Mouse (Mus musculus): ENCODE data around the gene Gin1. TPM values are rescaled to one million over a fixed set of nuclear protein-coding genes. Genes with fewer than 3 reads are reported as not detected.
"Not testable (repeated sequence)": the region's sequence is repeated elsewhere in the genome, so short reads cannot be mapped to it uniquely, and the experiment has no call there.

The Gin1 gene
- polyA plus RNA-seq, 1 experiment from 2014 or later, result 17.7 TPM

DNA sequence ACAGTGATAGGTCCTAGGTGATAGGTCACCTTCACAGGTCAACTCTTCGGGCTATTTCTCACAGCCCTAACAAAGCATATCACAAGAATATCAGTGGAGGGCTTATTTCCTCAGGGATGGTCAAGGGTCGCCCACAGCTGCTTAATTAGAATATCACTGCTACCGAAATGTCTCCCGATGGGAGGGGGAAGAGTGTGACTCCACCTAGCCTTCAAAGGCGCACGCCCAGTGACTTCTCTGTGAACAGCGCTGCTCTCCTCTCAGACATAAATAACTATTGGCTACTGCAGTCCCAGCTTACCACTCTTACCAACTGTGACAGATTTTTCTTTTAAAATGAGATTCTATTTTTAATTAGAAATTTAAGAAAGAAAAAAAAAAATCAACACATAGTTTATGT lies 9.4 kb upstream of the Gin1 start:
- Histone ChIP-seq H3K27me3 (ENCODE audit: insufficient read depth, low read length) (no peaks in the 10 kb centered on the region), H3K36me3 (ENCODE audit: insufficient read depth, low read length) (peaks cover 8% of the 10 kb centered on the region), H3K9me3 (ENCODE audit: low read length) (no peaks in the 10 kb centered on the region), H3K9ac (replicated peaks; ENCODE audit: low read length) (no peak overlapping the region), H3K4me1 (ENCODE audit: insufficient read depth, low read length) (no peaks in the 10 kb centered on the region), H3K4me3 (ENCODE audit: low read length) (no peak overlapping the region), H3K27ac (ENCODE audit: low read length) (no peak overlapping the region), H3K4me2 (replicated peaks; ENCODE audit: low read depth, low read length) (no peak overlapping the region)
- WGBS, result 80% methylated on average over 7 of the region's 7 CpGs
- no peak for ATAC-seq (ENCODE audit: low FRiP score, low TSS enrichment)

- 0 out of 2 replicates have a peak, but pooled peaks cover 5% of the 10 kb centered on the region for H3K36me3 ChIP-seq (ENCODE audit: insufficient read depth, low read length)
- no peak overlapping the region for H3K4me2 ChIP-seq (replicated peaks; ENCODE audit: low read depth, low read length)
- no peak overlapping the region for H3K9ac ChIP-seq (replicated peaks; ENCODE audit: low read length)
- 92% methylated on average over 6 of the region's 6 CpGs for WGBS
- no peak overlapping the region for H3K4me3 ChIP-seq (ENCODE audit: low read length)
- ATAC-seq (ENCODE audit: low FRiP score, low TSS enrichment), result no peak
- H3K4me1 ChIP-seq (ENCODE audit: insufficient read depth, low read length), result no peaks in the 10 kb centered on the region
- H3K9me3 ChIP-seq (ENCODE audit: low read length), result no peaks in the 10 kb centered on the region
- H3K27me3 ChIP-seq (ENCODE audit: insufficient read depth, low read length), result no peaks in the 10 kb centered on the region
- H3K27ac ChIP-seq (ENCODE audit: low read length), result no peak overlapping the region
These were observed 8.5 kb upstream of the Gin1 start for GRCm38 (mm10) chr1:97761477-97761876.

- H3K9me3 ChIP-seq (ENCODE audit: low read length); ATAC-seq (ENCODE audit: low FRiP score, low TSS enrichment): not testable (repeated sequence)
- H3K4me1 ChIP-seq (ENCODE audit: insufficient read depth, low read length), result peaks cover 12% of the 10 kb centered on the region
These were observed 4.3 kb upstream of the Gin1 start for GRCm38 (mm10) chr1:97765712-97766111.

DNA sequence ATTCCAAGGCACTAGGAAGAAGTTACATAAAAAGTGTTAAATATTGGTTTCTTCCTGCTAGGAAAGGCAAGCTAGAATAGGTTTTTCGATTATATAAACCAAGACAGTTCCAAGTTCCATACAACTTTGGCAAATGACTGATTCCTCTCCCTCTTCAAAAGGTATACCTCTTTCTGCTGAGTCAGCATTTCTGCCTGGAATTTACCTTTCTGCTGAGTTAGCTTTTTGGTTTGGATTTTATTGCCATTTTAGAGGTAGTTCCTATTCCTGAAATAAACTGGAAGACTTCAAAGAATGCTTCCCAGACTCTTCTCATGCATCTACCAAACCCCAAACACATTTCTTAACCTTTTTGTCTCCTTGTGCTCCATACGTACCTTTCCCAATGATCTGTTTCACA lies 1.9 kb upstream of the Gin1 start:
- Histone ChIP-seq H3K9me3 (ENCODE audit: low read length) (no peaks in the 10 kb centered on the region), H3K4me1 (ENCODE audit: insufficient read depth, low read length) (peaks cover 16% of the 10 kb centered on the region), H3K36me3 (ENCODE audit: insufficient read depth, low read length) (no peaks in the 10 kb centered on the region), H3K4me2 (replicated peaks; ENCODE audit: low read depth, low read length) (peak overlapping the region; percentile 81), H3K27ac (ENCODE audit: low read length) (no peak overlapping the region), H3K27me3 (ENCODE audit: insufficient read depth, low read length) (no peaks in the 10 kb centered on the region), H3K4me3 (ENCODE audit: low read length) (no peak overlapping the region; the same call in 1 of the 2 replicates), H3K9ac (replicated peaks; ENCODE audit: low read length) (no peak overlapping the region)
- ATAC-seq (ENCODE audit: low FRiP score, low TSS enrichment), result no peak
- WGBS, result 81% methylated on average over 2 of the region's 2 CpGs

More at GRCm38 (mm10) chr1:97765712-97766111, 4.3 kb upstream of the Gin1 start:
- WGBS, result 79% methylated on average over 4 of the region's 4 CpGs
- H3K27me3 ChIP-seq (ENCODE audit: insufficient read depth, low read length); H3K27ac ChIP-seq (ENCODE audit: low read length); H3K4me3 ChIP-seq (ENCODE audit: low read length); H3K36me3 ChIP-seq (ENCODE audit: insufficient read depth, low read length); H3K4me2 ChIP-seq (replicated peaks; ENCODE audit: low read depth, low read length); H3K9ac ChIP-seq (replicated peaks; ENCODE audit: low read length): not testable (repeated sequence)

DNA sequence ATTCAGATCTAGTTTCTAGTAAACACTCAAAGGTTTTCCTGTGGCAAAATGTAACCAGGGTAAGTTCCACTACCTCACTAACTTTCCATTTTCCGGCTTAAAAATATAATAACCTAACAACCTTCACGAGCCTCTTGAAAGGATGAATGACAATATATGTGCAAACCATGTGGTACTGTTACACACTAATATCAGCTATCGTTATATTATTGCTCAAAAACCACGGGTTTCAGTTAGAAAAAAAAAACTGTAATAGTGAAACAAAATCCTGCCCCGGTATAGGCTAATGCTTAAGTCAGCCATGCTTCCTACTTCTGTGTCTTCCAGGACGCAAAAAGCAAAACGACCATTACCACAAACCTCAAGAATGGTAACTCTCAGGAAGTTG lies 1.1 kb upstream of the Gin1 start:
- Histone ChIP-seq H3K4me3 (ENCODE audit: low read length) (peak overlapping the region; percentile 96), H3K4me2 (replicated peaks; ENCODE audit: low read depth, low read length) (peak overlapping the region; percentile 81), H3K9ac (replicated peaks; ENCODE audit: low read length) (peak overlapping the region; percentile 85), H3K4me1 (ENCODE audit: insufficient read depth, low read length) (peaks cover 16% of the 10 kb centered on the region), H3K27me3 (ENCODE audit: insufficient read depth, low read length) (no peaks in the 10 kb centered on the region), H3K36me3 (ENCODE audit: insufficient read depth, low read length) (no peaks in the 10 kb centered on the region), H3K27ac (ENCODE audit: low read length) (peak overlapping the region; percentile 73), H3K9me3 (ENCODE audit: low read length) (no peaks in the 10 kb centered on the region)
- ATAC-seq (ENCODE audit: low FRiP score, low TSS enrichment), result no peak
- WGBS, result 11% methylated on average over 7 of the region's 7 CpGs

- Histone ChIP-seq H3K4me2 (replicated peaks; ENCODE audit: low read depth, low read length) (peak overlapping the region; percentile 81), H3K36me3 (ENCODE audit: insufficient read depth, low read length) (no peaks in the 10 kb centered on the region), H3K4me3 (ENCODE audit: low read length) (peak overlapping the region; percentile 96), H3K27ac (ENCODE audit: low read length) (peak overlapping the region; percentile 73), H3K9me3 (ENCODE audit: low read length) (no peaks in the 10 kb centered on the region), H3K4me1 (ENCODE audit: insufficient read depth, low read length) (peaks cover 16% of the 10 kb centered on the region), H3K9ac (replicated peaks; ENCODE audit: low read length) (peak overlapping the region; percentile 85), H3K27me3 (ENCODE audit: insufficient read depth, low read length) (no peaks in the 10 kb centered on the region)
- ATAC-seq (ENCODE audit: low FRiP score, low TSS enrichment), result peak; percentile 67; the same call in 1 of the 2 replicates
- WGBS, result under 1% methylated on average over 40 of the region's 40 CpGs
These were observed 573 bp upstream of the Gin1 start for GRCm38 (mm10) chr1:97769294-97769903.

GRCm38 (mm10) chr1:97771118-97771517 lies 1.1 kb downstream of the Gin1 start:
- Histone ChIP-seq H3K9me3 (ENCODE audit: low read length) (no peaks in the 10 kb centered on the region), H3K27ac (ENCODE audit: low read length) (no peak overlapping the region), H3K4me2 (replicated peaks; ENCODE audit: low read depth, low read length) (peak overlapping the region; percentile 70), H3K4me3 (ENCODE audit: low read length) (no peak overlapping the region; the same call in 1 of the 2 replicates), H3K9ac (replicated peaks; ENCODE audit: low read length) (no peak overlapping the region; the same call in 1 of the 2 replicates), H3K4me1 (ENCODE audit: insufficient read depth, low read length) (peaks cover 16% of the 10 kb centered on the region), H3K36me3 (ENCODE audit: insufficient read depth, low read length) (no peaks in the 10 kb centered on the region), H3K27me3 (ENCODE audit: insufficient read depth, low read length) (no peaks in the 10 kb centered on the region)
- ATAC-seq (ENCODE audit: low FRiP score, low TSS enrichment), result no peak
- 70% methylated on average over 7 of the region's 7 CpGs for WGBS

DNA sequence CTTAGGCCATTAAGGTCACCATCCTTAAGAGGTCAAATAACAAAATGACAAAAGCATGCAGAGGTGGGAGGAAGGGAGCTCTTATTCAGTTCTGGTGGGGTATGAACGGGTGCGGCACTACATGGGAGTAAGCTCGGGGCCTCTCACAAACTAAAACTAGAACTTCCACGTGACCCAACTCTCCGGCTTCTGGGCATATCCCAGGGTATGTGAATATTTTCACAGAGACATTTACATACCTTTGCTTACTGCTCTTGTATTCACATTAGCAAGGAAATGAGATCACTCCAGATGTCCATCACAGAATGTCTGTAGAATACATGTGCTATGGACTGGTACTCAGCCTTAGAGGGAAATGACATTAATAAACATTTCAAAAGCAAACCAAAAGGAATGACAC lies 1.8 kb downstream of the Gin1 start:
- H3K4me2 ChIP-seq (replicated peaks; ENCODE audit: low read depth, low read length), result no peak overlapping the region
- H3K36me3 ChIP-seq (ENCODE audit: insufficient read depth, low read length), result no peaks in the 10 kb centered on the region
- no peak for ATAC-seq (ENCODE audit: low FRiP score, low TSS enrichment)
- no peak overlapping the region for H3K9ac ChIP-seq (replicated peaks; ENCODE audit: low read length)
- H3K4me1 ChIP-seq (ENCODE audit: insufficient read depth, low read length), result peaks cover 16% of the 10 kb centered on the region
- H3K27me3 ChIP-seq (ENCODE audit: insufficient read depth, low read length), result no peaks in the 10 kb centered on the region
- no peaks in the 10 kb centered on the region for H3K9me3 ChIP-seq (ENCODE audit: low read length)
- no peak overlapping the region for H3K4me3 ChIP-seq (ENCODE audit: low read length)
- H3K27ac ChIP-seq (ENCODE audit: low read length), result no peak overlapping the region
- WGBS, result 88% methylated on average over 5 of the region's 5 CpGs

DNA sequence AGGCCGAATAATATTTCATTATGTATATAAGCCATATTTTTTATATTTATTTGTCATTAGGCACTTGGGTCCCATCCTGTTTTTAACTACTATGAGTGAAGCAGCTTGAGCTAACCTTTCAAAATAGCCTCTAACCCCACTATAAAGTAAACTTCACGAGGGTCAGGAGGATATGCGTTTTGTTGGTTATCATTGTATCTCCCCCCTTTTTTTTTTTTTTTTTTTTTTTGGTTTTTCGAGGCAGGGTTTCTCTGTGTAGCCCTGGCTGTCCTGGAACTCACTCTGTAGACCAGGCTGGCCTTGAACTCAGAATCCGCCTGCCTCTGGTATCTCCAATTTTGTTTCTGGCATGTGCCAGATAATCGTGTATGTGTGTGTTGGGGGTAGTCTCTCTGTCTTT lies 3.4 kb downstream of the Gin1 start:
- H3K36me3 ChIP-seq (ENCODE audit: insufficient read depth, low read length), result 0 out of 2 replicates have a peak, but pooled peaks cover 2% of the 10 kb centered on the region
- ATAC-seq (ENCODE audit: low FRiP score, low TSS enrichment), result no peak
- H3K4me1 ChIP-seq (ENCODE audit: insufficient read depth, low read length), result peaks cover 9% of the 10 kb centered on the region
- no peaks in the 10 kb centered on the region for H3K9me3 ChIP-seq (ENCODE audit: low read length)
- no peak overlapping the region for H3K4me2 ChIP-seq (replicated peaks; ENCODE audit: low read depth, low read length)
- H3K4me3 ChIP-seq (ENCODE audit: low read length), result no peak overlapping the region
- 90% methylated on average over 6 of the region's 6 CpGs for WGBS
- no peak overlapping the region for H3K9ac ChIP-seq (replicated peaks; ENCODE audit: low read length)
- H3K27me3 ChIP-seq (ENCODE audit: insufficient read depth, low read length), result no peaks in the 10 kb centered on the region
- H3K27ac ChIP-seq (ENCODE audit: low read length), result no peak overlapping the region

- peaks cover 3% of the 10 kb centered on the region for H3K4me1 ChIP-seq (ENCODE audit: insufficient read depth, low read length)
- WGBS, result 97% methylated on average over 2 of the region's 2 CpGs
- H3K27ac ChIP-seq (ENCODE audit: low read length), result no peak overlapping the region
These were observed 4.0 kb downstream of the Gin1 start for GRCm38 (mm10) chr1:97773973-97774372.

More at GRCm38 (mm10) chr1:97773973-97774372, 4.0 kb downstream of the Gin1 start:
- Histone ChIP-seq H3K4me2 (replicated peaks; ENCODE audit: low read depth, low read length) (no peak overlapping the region), H3K9ac (replicated peaks; ENCODE audit: low read length) (no peak overlapping the region), H3K27me3 (ENCODE audit: insufficient read depth, low read length) (no peaks in the 10 kb centered on the region), H3K9me3 (ENCODE audit: low read length) (no peaks in the 10 kb centered on the region), H3K36me3 (ENCODE audit: insufficient read depth, low read length) (0 out of 2 replicates have a peak, but pooled peaks cover 2% of the 10 kb centered on the region), H3K4me3 (ENCODE audit: low read length) (no peak overlapping the region)
- ATAC-seq (ENCODE audit: low FRiP score, low TSS enrichment), result no peak

Data from kidney, embryonic 16.5 days (tissue).